Mouse (Mus musculus) CD4-positive, CD25-positive, alpha-beta regulatory T cell, adult 2 months (primary cell): ENCODE measurements around the gene Ccl25.

Experiments used
- DNase-seq: peaks from one replicate; pipeline ENCODE4 v3.0.0-alpha.2; 2012; ENCODE audit warnings: low read depth, low spot score

Gene Ccl25

GRCm38 (mm10) chr8:4324983-4325750, at the start of gene Ccl25, which contains the start of gene Elavl1:
Gene Ccl25, plus strand, starts transcription at chr8:4325210.
Gene Elavl1, minus strand, starts transcription at chr8:4325413.
- peak; percentile 98 for DNase-seq

GRCm38 (mm10) chr8:4275275-4276110, 49.5 kb upstream of the Ccl25 start, which contains the start of gene Timm44:
Gene Timm44, minus strand, starts transcription at chr8:4275913.
- DNase-seq = peak; percentile 97

GRCm38 (mm10) chr8:4276111-4276465, 48.9 kb upstream of the Ccl25 start:
- DNase-seq = no peak

GRCm38 (mm10) chr8:4292738-4293137, 32.3 kb upstream of the Ccl25 start:
- DNase-seq = no peak

GRCm38 (mm10) chr8:4297822-4298221, 27.2 kb upstream of the Ccl25 start:
- no peak for DNase-seq

- DNase-seq = no peak
Observed at GRCm38 (mm10) chr8:4304124-4304547, 20.9 kb upstream of the Ccl25 start.

GRCm38 (mm10) chr8:4305838-4306237, 19.2 kb upstream of the Ccl25 start:
- peak; percentile 20 for DNase-seq

- no peak for DNase-seq
Observed at GRCm38 (mm10) chr8:4312104-4312503, 12.9 kb upstream of the Ccl25 start.

GRCm38 (mm10) chr8:4313254-4314124, 11.5 kb upstream of the Ccl25 start:
- peak; percentile 83 for DNase-seq

- no peak for DNase-seq
Observed at GRCm38 (mm10) chr8:4314852-4315251, 10.2 kb upstream of the Ccl25 start.

- no peak for DNase-seq
Observed at GRCm38 (mm10) chr8:4318124-4318523, 6.9 kb upstream of the Ccl25 start.

GRCm38 (mm10) chr8:4318796-4319572, 6.0 kb upstream of the Ccl25 start:
- DNase-seq = no peak

- no peak for DNase-seq
Observed at GRCm38 (mm10) chr8:4319573-4319872, 5.5 kb upstream of the Ccl25 start.

GRCm38 (mm10) chr8:4320404-4320803, 4.6 kb upstream of the Ccl25 start:
- DNase-seq = no peak

GRCm38 (mm10) chr8:4321031-4321430, 4.0 kb upstream of the Ccl25 start:
- no peak for DNase-seq

- peak; percentile 87 for DNase-seq
Observed at GRCm38 (mm10) chr8:4322470-4322869, 2.5 kb upstream of the Ccl25 start.

GRCm38 (mm10) chr8:4323917-4324316, 1.1 kb upstream of the Ccl25 start:
- DNase-seq = no peak

- DNase-seq = no peak
Observed at GRCm38 (mm10) chr8:4324525-4324924, 485 bp upstream of the Ccl25 start.

GRCm38 (mm10) chr8:4325751-4326036, 684 bp downstream of the Ccl25 start:
- DNase-seq = no peak

- no peak for DNase-seq
Observed at GRCm38 (mm10) chr8:4329000-4329399, 4.0 kb downstream of the Ccl25 start.

- DNase-seq = no peak
Observed at GRCm38 (mm10) chr8:4333966-4334365, 9.0 kb downstream of the Ccl25 start.
